Mouse (Mus musculus): Measurements from ENCODE around the gene Csnk1g2.

DNA sequence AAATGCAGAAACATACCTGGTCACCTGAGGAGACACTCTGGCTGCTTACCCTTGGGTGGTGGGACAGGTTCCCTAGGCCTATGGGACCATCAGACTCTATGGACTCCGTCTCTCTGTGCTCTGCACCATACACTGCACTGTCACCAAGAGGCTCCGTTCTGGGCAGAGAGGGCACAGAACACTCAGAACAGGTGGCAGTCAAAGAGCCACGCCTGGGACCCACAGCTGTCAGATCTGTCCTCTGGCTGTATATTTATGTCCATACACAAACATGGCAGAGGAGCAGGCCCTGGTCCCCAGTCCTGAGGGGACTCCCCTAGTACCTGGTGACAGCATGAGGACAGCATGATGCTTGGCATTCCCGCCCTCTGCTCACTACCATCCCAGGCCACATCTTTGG is 3.1 kb downstream of the Csnk1g2 start:
- TF ChIP-seq CTCF (IDR thresholded peaks at IDR 0.05; ENCODE audit: borderline replicate concordance, insufficient read depth, low read depth, low read length) (no peak), POLR2A (IDR thresholded peaks at IDR 0.05; ENCODE audit: borderline replicate concordance, insufficient read depth, low read length) (no peak)

Data from cerebellum, adult 2 months (tissue).